Mouse (Mus musculus) c-Kit-negative CD71-positive TER-119-positive erythroid progenitor cells, embryonic 14.5 days (primary cell): Measurements from ENCODE around the gene Mob1a.
A peak's percentile ranks its signal among the peaks of the same experiment; 100 is the strongest.

ENCODE experiments used
- DNase-seq: peaks from one replicate; pipeline ENCODE4 v3.0.0-alpha.2; 2013; ENCODE audit warnings: low read depth, low spot score

The Mob1a gene

DNA sequence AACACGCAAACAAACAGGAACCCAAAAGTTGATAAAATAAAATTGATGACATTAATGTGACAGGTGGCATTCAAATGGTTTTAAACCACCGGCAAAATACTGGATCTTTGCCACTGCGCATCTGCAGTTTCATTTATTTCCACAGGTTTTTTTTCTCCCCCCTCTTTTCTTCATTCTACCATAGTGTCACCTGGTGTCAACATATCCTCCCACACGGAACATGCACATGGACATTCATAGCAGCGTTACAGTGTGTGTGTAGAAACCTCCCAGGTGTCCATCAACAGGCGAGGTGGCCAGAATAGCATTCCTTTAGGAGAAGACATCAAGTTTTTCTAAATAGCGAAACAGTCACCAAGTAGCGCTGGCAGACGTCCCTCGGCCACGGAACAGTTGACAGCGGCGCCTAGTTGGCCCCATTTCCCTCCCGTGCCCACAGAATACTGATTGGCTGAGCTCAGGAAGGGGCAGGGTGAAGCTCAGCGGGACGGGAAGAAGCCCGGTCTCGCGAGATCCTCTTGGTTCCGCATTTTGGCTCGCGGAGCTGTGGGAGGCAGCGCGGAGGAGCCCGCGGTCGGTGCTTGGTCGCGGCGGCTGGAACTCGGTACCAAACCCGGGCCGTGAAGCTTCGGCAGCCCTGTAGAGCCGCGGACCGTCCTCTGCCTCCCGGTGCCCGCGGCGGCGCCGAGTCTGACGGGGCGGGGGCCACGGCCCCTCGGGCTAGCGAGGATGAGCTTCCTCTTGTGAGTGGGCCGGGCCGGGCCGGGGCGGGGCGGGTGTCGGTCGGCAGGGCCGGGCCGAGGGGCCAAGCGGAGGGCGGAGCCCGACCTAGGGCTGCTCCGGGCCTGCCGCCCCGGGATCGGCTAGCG lies at the start of gene Mob1a, which contains the start of gene Mthfd2:
Mob1a (plus strand) TSS at position 492 of the 869 bp plus-strand sequence.
Mthfd2 (minus strand) TSS at position 384 of the 869 bp plus-strand sequence.
- DNase-seq: peak; percentile 96

DNA sequence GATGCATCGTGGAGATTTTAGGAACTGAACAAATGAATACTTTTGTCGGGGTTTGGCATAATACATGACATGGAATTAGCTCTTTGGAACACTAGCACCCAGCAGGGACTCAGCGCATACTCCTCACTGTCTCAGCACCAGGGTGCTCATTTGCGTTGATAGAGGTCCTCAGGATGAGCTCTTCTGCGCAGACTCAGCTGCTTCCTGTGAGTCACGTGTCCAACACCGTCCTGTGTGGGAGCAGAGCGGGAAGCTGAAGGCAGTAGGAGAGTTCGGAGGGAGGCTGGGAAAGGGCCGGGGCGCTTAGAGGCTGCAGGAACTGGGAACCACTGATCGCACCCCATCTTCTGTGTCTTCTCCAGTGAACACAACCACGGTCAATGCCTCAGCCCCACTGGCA lies 48.7 kb upstream of the Mob1a start:
- no peak for DNase-seq

DNA sequence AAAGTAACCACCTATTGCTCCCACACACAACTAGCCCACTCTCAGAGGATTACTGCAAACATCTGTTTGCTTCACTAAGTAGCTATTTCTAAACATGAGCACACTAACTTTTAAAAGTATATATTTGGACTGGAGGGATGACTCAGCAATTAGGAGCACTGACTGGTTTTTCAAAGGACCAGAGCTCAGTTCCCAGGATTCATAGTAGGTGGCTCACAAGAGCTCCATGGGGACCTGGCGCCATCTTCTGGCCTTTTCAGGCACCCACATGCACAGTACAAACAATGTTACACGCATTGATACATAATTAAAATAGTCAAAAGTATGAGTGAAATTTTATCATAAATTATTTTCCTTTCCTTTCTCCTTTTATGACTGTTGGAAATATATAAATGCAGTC lies 46.9 kb upstream of the Mob1a start:
- DNase-seq: peak; percentile 57

DNA sequence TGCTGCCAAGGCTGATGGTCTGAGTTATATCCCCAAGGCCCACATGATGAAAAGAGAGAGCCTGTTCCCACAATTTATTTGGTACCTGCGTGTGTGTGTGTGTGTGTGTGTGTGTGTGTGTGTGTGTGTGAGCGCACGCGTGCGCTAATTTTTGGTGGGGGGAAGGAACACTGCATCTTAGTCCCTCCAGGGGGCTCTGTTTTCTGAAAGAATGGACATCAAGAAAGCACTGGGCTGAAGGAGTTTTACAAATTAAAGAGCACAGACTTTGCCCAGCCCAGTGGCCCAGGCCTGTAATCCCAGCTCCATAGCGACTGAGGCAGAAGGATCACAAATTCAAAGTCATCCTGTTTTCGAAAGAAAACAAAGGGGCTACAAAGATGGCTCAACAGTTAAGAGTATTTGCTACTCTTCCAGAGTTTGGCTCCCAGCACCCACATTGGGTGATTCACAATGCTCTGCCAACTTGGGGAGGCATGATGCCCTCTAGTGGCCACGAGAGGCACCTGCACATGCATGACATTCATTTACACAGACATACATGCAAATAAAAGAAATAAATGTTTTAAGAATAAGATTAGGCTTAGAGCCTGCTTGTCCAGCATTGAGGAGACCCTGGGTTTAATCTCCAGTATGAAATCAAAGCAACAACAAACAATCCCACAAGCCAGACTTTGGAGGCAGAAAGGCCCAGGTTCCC lies 45.4 kb upstream of the Mob1a start:
- peak; percentile 35 for DNase-seq

DNA sequence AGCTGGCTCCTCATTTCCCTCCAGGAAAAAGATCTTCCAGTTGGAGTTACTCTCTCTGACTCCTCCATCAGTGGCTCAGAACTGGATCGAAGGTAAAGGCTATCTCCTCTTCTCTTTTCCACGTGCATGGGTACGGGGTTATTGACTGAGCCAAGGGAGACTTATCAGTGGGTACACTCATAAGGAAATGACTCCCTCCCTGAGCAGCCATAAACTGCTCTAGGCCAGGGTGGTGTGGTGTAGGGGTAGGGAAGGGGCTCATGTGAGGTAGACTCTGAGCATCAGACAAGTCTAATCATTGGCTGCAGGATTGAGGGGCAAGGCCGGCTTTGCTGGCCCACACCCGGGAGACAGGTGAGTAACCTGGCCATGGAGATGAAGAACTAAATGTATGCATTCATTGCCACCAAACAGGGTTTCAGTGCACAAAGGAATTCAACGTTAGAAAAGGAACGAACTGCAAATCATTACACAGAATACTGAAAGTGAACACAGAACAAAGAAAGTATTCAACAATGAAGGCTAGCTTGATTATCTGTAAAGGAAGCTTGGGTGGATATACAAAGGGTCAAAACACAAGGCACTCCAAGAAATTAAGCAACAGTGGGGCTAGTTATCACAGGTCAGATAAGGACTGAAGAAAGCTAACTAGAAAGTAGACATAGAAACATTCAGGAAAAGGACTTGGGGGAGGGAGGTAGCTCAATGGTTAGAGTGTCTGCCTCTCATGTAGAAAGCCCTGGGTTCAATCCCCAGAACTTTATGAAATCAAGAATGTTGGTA lies 25.2 kb upstream of the Mob1a start:
- DNase-seq: no peak

DNA sequence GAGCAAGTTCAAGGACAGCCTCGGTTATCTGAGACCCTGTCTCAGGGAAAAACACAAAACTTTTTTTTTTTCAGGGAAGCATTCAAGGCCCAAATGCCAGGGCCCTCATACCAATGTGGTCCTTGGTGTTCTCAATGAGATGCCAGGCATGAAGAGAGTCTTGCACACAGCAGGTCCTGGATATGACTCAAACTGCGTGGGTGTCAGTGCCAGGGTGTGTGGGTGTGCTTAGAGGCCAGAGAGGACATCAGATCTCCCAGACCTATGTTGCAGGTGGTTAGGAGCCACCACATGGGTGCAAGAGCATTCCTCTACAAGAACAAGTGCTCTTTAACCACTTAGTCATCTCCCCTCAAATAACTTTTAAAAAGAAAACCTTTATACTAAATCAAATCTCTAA lies 24.5 kb upstream of the Mob1a start:
- no peak for DNase-seq

DNA sequence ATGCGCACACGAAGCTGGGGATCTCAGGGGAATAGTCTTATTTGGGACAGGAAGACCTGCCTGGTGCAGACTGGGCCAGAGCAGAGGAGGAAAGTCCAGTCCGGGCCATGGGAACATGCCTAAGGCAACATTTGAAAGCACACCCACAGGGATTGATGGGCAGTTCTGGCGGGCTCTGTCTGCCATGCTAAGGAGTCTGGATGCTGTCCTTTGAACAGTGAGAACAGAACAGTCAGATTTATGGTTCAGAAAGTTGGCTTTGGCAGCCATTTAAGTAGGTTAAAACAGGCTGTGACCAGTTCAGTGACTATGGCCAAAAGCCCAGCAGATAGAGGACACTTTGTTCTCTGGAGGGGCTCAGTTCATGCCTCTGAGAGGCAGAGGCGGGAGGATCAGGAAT lies 23.6 kb upstream of the Mob1a start:
- no peak for DNase-seq

DNA sequence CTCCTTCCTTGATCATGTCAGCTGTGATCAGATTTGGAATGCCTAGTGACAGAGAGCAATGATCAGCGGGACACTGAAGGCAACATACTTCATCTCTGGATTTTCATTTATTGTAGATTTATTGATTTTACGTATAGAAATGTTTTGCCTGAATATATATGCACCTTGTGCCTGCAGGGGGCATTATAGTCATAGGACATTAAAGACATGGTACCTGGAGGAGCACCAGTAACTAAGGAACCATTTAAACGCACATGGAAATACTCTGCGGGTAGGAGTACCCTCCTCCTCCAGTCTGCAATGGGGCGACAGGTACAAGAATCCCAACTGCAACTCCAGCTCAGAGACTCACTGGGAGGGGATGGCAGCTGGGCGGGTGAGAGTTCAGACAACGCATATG lies 16.8 kb upstream of the Mob1a start:
- DNase-seq: no peak

DNA sequence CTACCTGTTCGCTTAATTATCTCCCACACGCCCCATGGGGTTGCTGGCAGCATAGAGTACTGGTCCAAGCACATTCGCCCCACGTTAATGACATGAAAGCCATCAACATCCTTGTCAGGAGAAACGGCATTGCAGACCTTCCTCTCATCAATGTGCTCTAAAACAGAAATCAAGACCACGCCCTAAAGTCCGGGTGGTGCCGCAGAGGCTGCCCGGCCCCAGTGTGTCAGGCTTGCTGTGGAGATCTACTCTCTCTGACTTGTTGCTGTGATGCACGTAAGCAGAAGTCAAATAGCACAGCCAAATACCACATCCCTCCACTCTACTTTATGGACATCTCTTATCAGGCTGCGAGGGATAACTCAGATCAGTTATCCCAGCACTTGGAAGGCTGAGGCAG lies 14.6 kb upstream of the Mob1a start:
- no peak for DNase-seq

DNA sequence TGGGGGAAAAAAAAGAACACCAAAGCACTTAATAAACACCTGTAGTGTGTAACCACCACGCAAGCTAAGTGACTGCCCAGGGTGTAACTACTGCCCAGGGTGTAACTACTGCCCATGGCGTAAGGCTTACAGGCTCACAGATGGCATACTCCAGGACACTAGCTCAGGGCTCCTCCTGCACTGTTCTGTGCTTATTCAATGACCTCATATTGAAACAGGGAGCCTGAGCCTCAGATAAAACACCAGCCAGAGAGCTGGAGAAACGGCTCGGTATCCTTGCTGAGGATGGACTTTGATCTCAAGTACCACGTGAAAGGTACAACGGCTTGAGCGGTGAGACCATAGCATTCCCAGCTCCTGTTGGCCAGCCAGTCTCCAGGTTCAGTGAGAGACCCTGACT lies 13.8 kb upstream of the Mob1a start:
- DNase-seq: no peak

DNA sequence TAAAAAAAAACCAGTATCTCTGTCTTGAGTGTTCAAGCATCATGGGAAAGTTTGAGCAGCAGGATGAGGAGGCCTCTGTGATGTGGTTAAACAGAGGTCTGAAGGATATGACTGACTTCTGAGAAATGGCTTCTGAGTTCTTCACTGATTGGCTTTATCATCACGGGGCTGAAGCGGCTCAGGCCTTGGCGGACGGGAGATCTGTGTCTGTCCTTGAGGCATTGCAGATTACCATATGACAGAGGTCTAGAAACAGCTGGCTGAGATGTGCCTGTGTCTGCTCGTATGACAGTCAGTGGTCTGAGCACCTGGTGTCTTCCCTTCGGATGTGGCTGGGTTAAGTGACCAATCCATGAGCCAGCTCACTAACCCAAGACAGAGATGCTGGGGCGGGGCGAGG lies 13.3 kb upstream of the Mob1a start:
- DNase-seq: peak; percentile 50

DNA sequence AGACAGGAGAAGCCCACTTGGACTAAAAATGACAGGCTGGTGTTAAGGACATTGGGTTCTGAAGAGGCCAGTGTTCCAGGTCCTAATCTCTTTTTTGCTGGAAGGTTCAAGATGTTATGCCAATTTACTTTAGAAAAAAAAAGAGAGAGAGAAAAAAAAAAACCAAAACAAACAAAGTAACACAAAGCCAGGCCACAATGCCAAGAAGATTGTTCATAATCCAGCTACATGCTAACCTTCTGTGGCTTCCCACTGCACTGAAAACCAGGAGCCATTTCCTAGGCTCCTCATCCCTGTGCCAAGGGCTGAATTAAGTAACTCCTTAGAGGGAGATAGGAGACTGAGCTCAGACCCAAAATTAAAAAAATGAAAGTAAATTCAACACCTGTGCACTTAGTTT lies 10.5 kb upstream of the Mob1a start:
- no peak for DNase-seq

DNA sequence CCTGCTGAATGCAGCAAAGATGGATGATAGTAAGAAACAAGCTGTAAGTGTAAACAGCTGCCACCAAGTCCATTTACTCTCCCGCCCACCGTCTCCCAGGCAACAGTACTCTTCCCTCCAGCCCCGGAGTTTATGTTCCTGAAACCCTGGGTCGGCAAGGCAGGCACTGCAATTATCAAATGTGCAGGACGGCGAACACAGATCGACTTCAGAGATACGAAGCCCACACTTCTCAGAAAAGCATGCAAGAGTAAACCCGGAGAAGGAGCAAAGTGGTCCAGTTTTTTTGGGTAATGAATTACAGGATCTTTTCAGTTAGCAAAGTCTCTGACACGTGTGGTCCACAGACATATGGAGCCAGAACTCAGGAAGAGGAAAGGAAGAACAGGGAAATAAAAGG lies 9.8 kb upstream of the Mob1a start:
- DNase-seq: peak; percentile 46

DNA sequence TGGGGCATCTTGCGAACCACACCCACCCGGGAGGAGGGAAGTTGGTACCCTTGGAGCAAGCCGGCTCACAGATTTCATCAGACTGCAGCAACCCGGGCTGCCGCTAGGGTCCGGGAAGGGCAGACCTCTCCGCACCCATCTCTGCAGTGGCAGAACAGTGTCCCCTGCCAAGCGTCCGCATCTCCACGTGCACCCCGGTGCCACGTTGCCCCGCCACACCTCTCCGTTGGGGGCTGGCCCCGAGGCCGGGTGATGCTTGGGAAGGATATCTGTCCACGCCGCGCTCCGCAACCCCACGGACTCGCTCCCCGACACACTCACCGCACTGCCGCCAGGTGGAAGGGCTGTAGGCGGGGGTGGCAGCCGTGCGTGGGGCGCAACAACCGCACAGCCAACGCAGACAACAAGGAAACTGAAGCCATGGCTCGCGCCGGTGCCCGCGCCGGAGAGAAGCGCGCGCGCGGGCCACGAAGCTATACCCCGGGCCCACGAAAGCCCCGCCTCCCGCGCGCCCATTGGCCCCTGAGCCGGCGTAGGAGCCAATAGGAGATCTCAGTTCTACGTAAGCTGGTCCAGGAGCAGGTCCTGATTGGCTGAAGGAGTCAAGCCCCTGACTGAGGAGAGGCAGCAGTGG lies 8.6 kb upstream of the Mob1a start:
- peak; percentile 86 for DNase-seq

DNA sequence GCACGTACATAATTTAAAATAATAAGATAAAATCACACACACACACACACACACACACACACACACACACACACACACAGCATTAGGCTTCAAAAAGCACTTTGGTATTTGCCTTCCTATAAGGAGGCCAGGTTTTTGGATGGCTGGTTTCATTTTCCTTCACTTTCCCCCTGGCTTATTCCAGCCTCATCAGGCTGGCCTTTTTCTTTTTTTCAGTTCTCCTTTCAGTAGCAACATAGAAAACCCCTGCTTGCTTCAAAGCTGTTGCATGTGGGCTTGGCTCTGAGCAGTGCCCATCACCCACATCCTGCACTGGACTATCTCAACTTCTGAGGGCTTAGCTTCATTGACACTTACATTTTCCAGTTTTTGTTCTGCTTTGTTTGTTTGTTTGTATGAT lies 3.9 kb upstream of the Mob1a start:
- DNase-seq: no peak

DNA sequence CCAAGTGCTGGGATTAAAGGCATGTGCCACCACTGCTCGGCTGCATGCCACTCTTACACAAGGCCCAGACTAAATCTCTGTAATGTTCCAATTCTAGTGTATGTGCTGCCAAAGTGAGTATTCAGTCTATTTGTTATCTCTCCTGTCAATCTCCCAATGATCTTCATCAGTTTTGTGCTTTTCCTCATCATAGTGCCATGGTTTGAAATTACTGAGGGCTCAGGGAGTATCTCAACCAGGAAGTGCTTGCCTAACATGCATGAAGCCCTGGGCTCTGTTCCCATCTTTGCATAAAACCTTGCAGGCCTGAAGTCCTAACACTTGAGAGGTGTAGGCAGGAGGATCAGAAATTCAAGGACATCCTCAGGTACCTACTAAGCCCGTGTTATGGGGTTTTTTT lies 3.0 kb upstream of the Mob1a start:
- no peak for DNase-seq

DNA sequence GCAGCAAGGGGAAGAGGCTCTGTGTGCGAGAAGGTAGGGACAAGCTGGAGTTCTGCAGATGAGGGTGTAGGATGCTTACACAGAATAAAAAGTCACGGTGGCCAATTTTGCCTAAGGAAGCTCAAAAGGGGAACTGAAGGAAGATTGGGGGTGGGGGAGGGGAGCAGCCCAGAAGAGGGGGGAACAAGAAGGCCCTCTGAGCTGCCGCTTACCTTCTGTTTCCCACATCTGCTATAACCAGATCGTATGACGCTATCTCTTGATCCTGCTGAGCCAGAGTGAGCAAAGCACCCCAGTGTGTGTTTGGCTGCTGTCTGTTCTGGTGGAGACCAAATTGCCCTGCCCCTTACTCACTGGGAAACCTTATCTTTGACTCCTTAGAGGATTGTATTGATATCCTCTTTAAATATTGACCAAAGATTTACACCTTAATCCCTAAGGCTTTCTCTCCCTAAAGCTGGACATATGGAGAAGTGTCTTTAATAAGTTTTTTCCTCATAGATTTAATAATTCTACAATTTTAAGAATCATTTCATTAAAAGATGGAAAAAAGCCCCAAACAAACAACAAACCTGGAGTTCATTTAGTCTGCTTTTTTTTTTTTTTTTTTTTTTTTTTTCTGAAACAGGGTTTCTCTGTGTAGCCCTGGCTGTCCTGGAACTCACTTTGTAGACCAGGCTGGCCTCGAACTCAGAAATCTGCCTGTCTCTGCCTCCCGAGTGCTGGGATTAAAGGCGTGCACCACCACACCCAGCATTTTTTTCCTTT lies 2.0 kb upstream of the Mob1a start:
- no peak for DNase-seq

DNA sequence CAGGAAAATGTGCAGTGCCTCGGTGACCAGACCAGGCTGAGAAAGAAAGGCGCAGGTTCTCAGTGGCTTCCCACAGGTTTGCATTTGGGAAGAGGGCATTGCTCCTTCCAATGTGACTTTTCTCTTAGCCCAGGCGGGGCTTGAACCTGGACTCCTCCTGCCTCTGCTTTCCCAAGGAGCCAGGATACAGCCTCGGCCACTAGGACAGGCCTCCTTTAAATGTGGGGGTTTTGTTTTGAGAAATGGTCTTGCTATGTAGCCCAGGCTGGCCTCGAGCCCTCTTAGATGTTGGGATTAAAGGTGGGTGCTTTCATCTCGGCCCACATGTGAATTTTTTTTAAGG lies 549 bp downstream of the Mob1a start:
- DNase-seq: no peak

DNA sequence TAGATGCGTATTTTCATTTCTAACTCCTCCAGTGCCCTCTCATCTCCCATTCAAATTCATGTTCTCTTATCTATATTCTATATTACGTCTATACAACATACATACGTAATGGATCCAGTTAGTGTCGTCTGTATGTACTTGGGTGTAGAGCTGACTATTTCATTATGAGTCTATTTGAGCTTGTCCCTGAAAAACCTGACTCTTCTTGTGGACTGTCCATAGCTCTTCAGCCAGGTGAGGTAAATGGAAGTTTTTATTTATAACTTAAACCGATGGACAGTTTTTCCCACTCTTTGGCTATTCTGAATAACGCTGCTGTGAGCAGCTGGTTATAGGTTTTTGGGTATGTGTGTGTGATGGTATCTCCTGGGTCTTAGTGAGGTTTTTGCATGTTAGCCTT lies 945 bp downstream of the Mob1a start:
- no peak for DNase-seq

DNA sequence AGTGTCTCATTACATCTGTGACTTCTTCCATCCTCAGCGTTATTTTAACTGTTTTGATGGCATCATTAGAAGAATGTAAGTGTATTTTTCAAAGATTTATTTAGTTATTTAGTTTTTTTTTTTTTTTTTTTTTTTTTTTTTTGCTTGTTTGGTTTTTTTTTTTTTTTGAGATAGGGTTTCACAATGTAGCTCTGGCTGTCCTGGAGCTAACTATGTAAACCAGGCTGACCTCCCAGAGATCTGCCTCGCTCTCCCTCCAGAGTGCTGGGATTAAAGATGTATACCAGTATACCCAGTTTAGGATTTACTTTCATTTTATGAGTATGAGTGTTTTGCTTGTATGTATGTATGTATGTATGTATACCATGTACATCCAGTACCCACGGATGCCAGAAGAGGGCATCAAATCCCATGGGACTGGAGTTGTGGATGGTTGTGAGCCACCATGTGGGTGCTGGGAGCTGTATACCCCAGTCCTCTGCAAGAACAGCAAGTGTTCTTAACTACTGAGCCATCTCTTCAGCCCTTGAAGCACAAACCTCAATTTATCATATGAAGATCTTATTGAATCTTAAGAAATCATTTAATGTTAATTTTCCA lies 1.9 kb downstream of the Mob1a start:
- DNase-seq: no peak

DNA sequence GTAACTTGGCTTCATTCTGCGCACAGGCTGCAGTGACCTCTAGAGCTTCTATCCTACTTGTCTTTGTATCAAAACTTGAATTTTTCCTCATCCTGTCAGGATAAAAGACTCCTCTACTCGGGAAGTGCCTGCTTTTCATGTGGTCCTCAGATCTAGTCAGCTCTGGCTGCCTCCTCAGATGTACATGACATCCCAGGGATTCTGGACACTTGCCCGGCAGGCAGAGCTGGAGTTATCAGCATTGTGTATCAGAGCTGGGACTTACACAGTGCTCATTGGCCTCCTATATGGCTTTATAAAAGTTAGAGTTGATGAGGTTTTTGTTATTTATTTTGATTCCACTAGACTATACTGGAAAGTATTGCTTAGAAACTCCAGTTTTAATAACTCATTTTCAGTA lies 15.6 kb downstream of the Mob1a start:
- DNase-seq: no peak
